Mouse (Mus musculus) E14TG2a.4 (cell line): ENCODE measurements around the gene Mynn.

ENCODE experiments used
- H3K27me3 ChIP-seq: 2 replicates; pipeline ENCODE4 v1.6.1; 2014; ENCODE audit warnings: low read length, control low read depth; ENCODE audit not compliant: insufficient read depth
- H3K36me3 ChIP-seq: 2 replicates; pipeline ENCODE4 v1.6.1; 2014; ENCODE audit warnings: low read length, control low read depth; ENCODE audit not compliant: insufficient read depth
- H3K4me1 ChIP-seq: replicated peaks from 2 replicates; pipeline ENCODE4 v1.6.1; 2014; ENCODE audit warnings: low read depth, low read length, control low read depth
- H3K4me3 ChIP-seq: replicated peaks from 2 replicates; pipeline ENCODE4 v1.5.1; 2014; ENCODE audit warnings: mild to moderate bottlenecking, low read length
- H3K9me3 ChIP-seq: 2 replicates; pipeline ENCODE4 v1.6.1; 2014; ENCODE audit warnings: low read length, control low read depth
- CTCF ChIP-seq: conservative IDR thresholded peaks from 2 replicates; pipeline ENCODE4 v1.5.1; 2014; ENCODE audit warnings: low read length
- NANOG ChIP-seq: IDR thresholded peaks from 2 replicates; pipeline ENCODE4 v1.6.1; 2014; ENCODE audit warnings: borderline replicate concordance, low read length, mixed read lengths
- POU5F1 ChIP-seq: IDR thresholded peaks from 2 replicates; pipeline ENCODE4 v1.6.1; 2014; ENCODE audit warnings: low read length, borderline replicate concordance

Mynn gene

GRCm38 (mm10) chr3:30608999-30609398 lies 7.1 kb downstream of the Mynn start:
- H3K36me3 ChIP-seq, result peaks cover 87% of the 10 kb centered on the region
- no peaks in the 10 kb centered on the region for H3K9me3 ChIP-seq
- no peak for TF ChIP-seq NANOG
- no peak for TF ChIP-seq CTCF
- TF ChIP-seq POU5F1, result no peak

GRCm38 (mm10) chr3:30610930-30611329 lies 9.1 kb downstream of the Mynn start:
- Histone ChIP-seq H3K9me3 (no peaks in the 10 kb centered on the region), H3K36me3 (peaks cover 87% of the 10 kb centered on the region), H3K4me3 (no peak overlapping the region), H3K27me3 (no peaks in the 10 kb centered on the region), H3K4me1 (peaks cover 52% of the 10 kb centered on the region)
- TF ChIP-seq CTCF, result no peak
- no peak for TF ChIP-seq POU5F1
- TF ChIP-seq NANOG, result no peak

More at GRCm38 (mm10) chr3:30608999-30609398, 7.1 kb downstream of the Mynn start:
- H3K4me1 ChIP-seq, result peaks cover 55% of the 10 kb centered on the region
- H3K27me3 ChIP-seq, result no peaks in the 10 kb centered on the region
- H3K4me3 ChIP-seq, result no peak overlapping the region

- H3K27me3 ChIP-seq, result no peaks in the 10 kb centered on the region
These were observed 18.3 kb downstream of the Mynn start for GRCm38 (mm10) chr3:30620132-30620531.

GRCm38 (mm10) chr3:30633681-30634080 lies 31.8 kb downstream of the Mynn start:
- H3K27me3 ChIP-seq, result no peaks in the 10 kb centered on the region

More at GRCm38 (mm10) chr3:30620132-30620531, 18.3 kb downstream of the Mynn start:
- Histone ChIP-seq H3K36me3 (peaks cover 74% of the 10 kb centered on the region), H3K4me1 (peaks cover 57% of the 10 kb centered on the region), H3K4me3 (peak overlapping the region; percentile 5; the same call in 1 of the 2 replicates), H3K9me3 (no peaks in the 10 kb centered on the region)
- no peak for TF ChIP-seq CTCF

GRCm38 (mm10) chr3:30635629-30636028 lies 33.8 kb downstream of the Mynn start:
- Histone ChIP-seq H3K27me3 (no peaks in the 10 kb centered on the region), H3K36me3 (peaks cover 85% of the 10 kb centered on the region), H3K9me3 (peaks cover 5% of the 10 kb centered on the region; the same call in 1 of the 2 replicates), H3K4me3 (no peak overlapping the region), H3K4me1 (peaks cover 4% of the 10 kb centered on the region; the same call in 1 of the 2 replicates)
- no peak for TF ChIP-seq POU5F1
- TF ChIP-seq CTCF, result peak; percentile 40; the same call in 1 of the 2 replicates

More at GRCm38 (mm10) chr3:30633681-30634080, 31.8 kb downstream of the Mynn start:
- Histone ChIP-seq H3K36me3 (peaks cover 86% of the 10 kb centered on the region), H3K4me1 (no peaks in the 10 kb centered on the region), H3K9me3 (peaks cover 5% of the 10 kb centered on the region; the same call in 1 of the 2 replicates), H3K4me3 (no peak overlapping the region)
- TF ChIP-seq CTCF (peak; percentile 35), NANOG (no peak)

GRCm38 (mm10) chr3:30644207-30644606 lies 42.3 kb downstream of the Mynn start, which contains the start of gene Lrriq4:
Gene Lrriq4, plus strand, starts transcription at chr3:30644507.
- Histone ChIP-seq H3K4me3 (peak within 1 kb of the TSS; percentile 86), H3K27me3 (no peaks in the 10 kb centered on the region), H3K9me3 (no peaks in the 10 kb centered on the region), H3K4me1 (peaks cover 44% of the 10 kb centered on the region), H3K36me3 (peaks cover 62% of the 10 kb centered on the region)
- TF ChIP-seq CTCF, result no peak
- no peak for TF ChIP-seq POU5F1
- no peak for TF ChIP-seq NANOG

GRCm38 (mm10) chr3:30646761-30647160 lies 44.9 kb downstream of the Mynn start:
- Histone ChIP-seq H3K4me3 (peak overlapping the region; percentile 86), H3K36me3 (peaks cover 37% of the 10 kb centered on the region), H3K27me3 (no peaks in the 10 kb centered on the region), H3K4me1 (peaks cover 65% of the 10 kb centered on the region), H3K9me3 (no peaks in the 10 kb centered on the region)
- no peak for TF ChIP-seq POU5F1
- peak; percentile 91 for TF ChIP-seq NANOG

GRCm38 (mm10) chr3:30647440-30648090 lies 45.7 kb downstream of the Mynn start, which contains the start of gene Lrrc34:
Gene Lrrc34, minus strand, starts transcription at chr3:30647869.
- peak within 1 kb of the TSS; percentile 86 for H3K4me3 ChIP-seq
- peaks cover 29% of the 10 kb centered on the region for H3K36me3 ChIP-seq
- no peaks in the 10 kb centered on the region for H3K9me3 ChIP-seq
- TF ChIP-seq CTCF (no peak), NANOG (no peak), POU5F1 (no peak)
- H3K4me1 ChIP-seq, result peaks cover 73% of the 10 kb centered on the region
- no peaks in the 10 kb centered on the region for H3K27me3 ChIP-seq

GRCm38 (mm10) chr3:30648466-30648865 lies 46.6 kb downstream of the Mynn start:
- no peaks in the 10 kb centered on the region for H3K9me3 ChIP-seq
- no peaks in the 10 kb centered on the region for H3K27me3 ChIP-seq
- H3K4me3 ChIP-seq, result peak overlapping the region; percentile 86
- H3K4me1 ChIP-seq, result peaks cover 81% of the 10 kb centered on the region
- H3K36me3 ChIP-seq, result peaks cover 20% of the 10 kb centered on the region
- TF ChIP-seq CTCF (no peak), POU5F1 (no peak), NANOG (no peak)
